Mouse (Mus musculus): Measurements from ENCODE around the gene Trp53tg5. TPM values are rescaled to one million over a fixed set of nuclear protein-coding genes. Genes with fewer than 3 reads are reported as not detected.

The Trp53tg5 gene
- polyA plus RNA-seq, 1 experiment: not detected

Other genes starting within 250 kb of the Trp53tg5 start
- not detected in 2 replicates for gene Svs2, start 235.3 kb downstream of the Trp53tg5 start, polyA plus RNA-seq (2012; rRNA removed)
- not detected in 2 replicates for gene Svs3b, start 217.1 kb downstream of the Trp53tg5 start, polyA plus RNA-seq (2012; rRNA removed)
- not detected in 2 replicates for gene Svs4, start 195.3 kb downstream of the Trp53tg5 start, polyA plus RNA-seq (2012; rRNA removed)
- gene Svs3a, start 184.5 kb downstream of the Trp53tg5 start, polyA plus RNA-seq (2012; rRNA removed): not detected in 2 replicates
- not detected in 2 replicates for gene Svs6, start 157.0 kb downstream of the Trp53tg5 start, polyA plus RNA-seq (2012; rRNA removed)
- not detected in 2 replicates for gene Svs5, start 141.0 kb downstream of the Trp53tg5 start, polyA plus RNA-seq (2012; rRNA removed)
- 24.9 and 38.0 TPM in 2 replicates for gene Slpi, start 84.6 kb downstream of the Trp53tg5 start, polyA plus RNA-seq (2012; rRNA removed)
- not detected in 2 replicates for gene Rbpjl, start 70.6 kb downstream of the Trp53tg5 start, polyA plus RNA-seq (2012; rRNA removed)
- gene Matn4, start 68.6 kb downstream of the Trp53tg5 start, polyA plus RNA-seq (2012; rRNA removed): 0.27 and 0.57 TPM in 2 replicates
- gene Sdc4, start 29.8 kb downstream of the Trp53tg5 start, polyA plus RNA-seq (2012; rRNA removed): 70.6 and 77.3 TPM in 2 replicates
- 104 and 111 TPM in 2 replicates for gene Sys1, start 16.8 kb downstream of the Trp53tg5 start, polyA plus RNA-seq (2012; rRNA removed)
- 25.6 and 40.2 TPM in 2 replicates for gene Gm20458, start 12.8 kb downstream of the Trp53tg5 start, polyA plus RNA-seq (2012; rRNA removed)
- gene Dbndd2, start 12.4 kb upstream of the Trp53tg5 start, polyA plus RNA-seq (2012; rRNA removed): 69.4 and 96.9 TPM in 2 replicates
- 118 and 127 TPM in 2 replicates for gene Pigt, start 23.8 kb upstream of the Trp53tg5 start, polyA plus RNA-seq (2012; rRNA removed)
- 1.4 and 3.5 TPM in 2 replicates for gene Wfdc2, start 88.7 kb upstream of the Trp53tg5 start, polyA plus RNA-seq (2012; rRNA removed)
- not detected in 2 replicates for gene Spint3, start 99.7 kb upstream of the Trp53tg5 start, polyA plus RNA-seq (2012; rRNA removed)
- gene Wfdc6a, start 111.7 kb upstream of the Trp53tg5 start, polyA plus RNA-seq (2012; rRNA removed): 0.29 TPM in 1 of 2 replicates, not detected in the other
- gene Eppin, start 119.9 kb upstream of the Trp53tg5 start, polyA plus RNA-seq (2012; rRNA removed): not detected in 2 replicates
- not detected in 2 replicates for gene Wfdc6b, start 139.8 kb upstream of the Trp53tg5 start, polyA plus RNA-seq (2012; rRNA removed)
- gene Wfdc8, start 139.9 kb upstream of the Trp53tg5 start, polyA plus RNA-seq (2012; rRNA removed): 0.05 TPM in 1 of 2 replicates, not detected in the other
- gene Wfdc16, start 165.1 kb upstream of the Trp53tg5 start, polyA plus RNA-seq (2012; rRNA removed): 0.14 TPM in 1 of 2 replicates, not detected in the other
- 0.73 TPM in 1 of 2 replicates, not detected in the other for gene Wfdc10, start 182.3 kb upstream of the Trp53tg5 start, polyA plus RNA-seq (2012; rRNA removed)
- not detected in 2 replicates for gene Wfdc9, start 182.9 kb upstream of the Trp53tg5 start, polyA plus RNA-seq (2012; rRNA removed)
- not detected in 2 replicates for gene Wfdc11, start 200.4 kb upstream of the Trp53tg5 start, polyA plus RNA-seq (2012; rRNA removed)
- 0.10 and 0.32 TPM in 2 replicates for gene Wfdc13, start 211.4 kb upstream of the Trp53tg5 start, polyA plus RNA-seq (2012; rRNA removed)
- gene Spint4, start 224.8 kb upstream of the Trp53tg5 start, polyA plus RNA-seq (2012; rRNA removed): not detected in 2 replicates
- not detected in 2 replicates for gene Spint5, start 241.6 kb upstream of the Trp53tg5 start, polyA plus RNA-seq (2012; rRNA removed)

All from large intestine, adult 2 months (tissue).